Mouse (Mus musculus) hindbrain, embryonic 16.5 days (tissue): ENCODE measurements around the gene Col6a5. TPM values are rescaled to one million over a fixed set of nuclear protein-coding genes. Genes with fewer than 3 reads are reported as not detected.

Experiments used
- ATAC-seq: fragments of 200-750 bp; cut with Nextera tagmentation; 2 replicates; pipeline ENCODE4 v1.8.0; 2017; ENCODE audit warnings: moderate TSS enrichment, moderate library complexity
- H3K27ac ChIP-seq: fragments of 300-500 bp; sonication (generic); 2 replicates; pipeline ENCODE4 v1.5.1; 2014; ENCODE audit warnings: low read depth, mild to moderate bottlenecking, control low read depth, low read length, moderate library complexity
- H3K27me3 ChIP-seq: fragments of 300-500 bp; sonication (generic); replicated peaks from 2 replicates; pipeline ENCODE4 v1.6.1; 2014; ENCODE audit warnings: low read length; ENCODE audit not compliant: control insufficient read depth, insufficient read depth
- H3K36me3 ChIP-seq: fragments of 300-500 bp; sonication (generic); 2 replicates; pipeline ENCODE4 v1.6.1; 2014; ENCODE audit warnings: mild to moderate bottlenecking, low read length, moderate library complexity, mixed read lengths; ENCODE audit not compliant: control insufficient read depth, insufficient read depth
- H3K4me1 ChIP-seq: fragments of 300-500 bp; sonication (generic); 2 replicates; pipeline ENCODE4 v1.6.1; 2014; ENCODE audit warnings: low read depth, low read length; ENCODE audit not compliant: control insufficient read depth, insufficient read depth
- H3K4me2 ChIP-seq: fragments of 300-500 bp; sonication (generic); 2 replicates; pipeline ENCODE4 v1.6.1; 2014; ENCODE audit warnings: mild to moderate bottlenecking, low read length, control low read depth, moderate library complexity
- H3K4me3 ChIP-seq: fragments of 300-500 bp; sonication (generic); 2 replicates; pipeline ENCODE4 v1.5.1; 2014; ENCODE audit warnings: mild to moderate bottlenecking, low read length, control low read depth, moderate library complexity
- H3K9ac ChIP-seq: fragments of 300-500 bp; sonication (generic); 2 replicates; pipeline ENCODE4 v1.6.1; 2014; ENCODE audit warnings: low read depth, mild to moderate bottlenecking, control low read depth, low read length, moderate library complexity
- H3K9me3 ChIP-seq: fragments of 300-500 bp; sonication (generic); 2 replicates; pipeline ENCODE4 v1.6.1; 2014; ENCODE audit warnings: mild to moderate bottlenecking, low read length, moderate library complexity; ENCODE audit not compliant: control insufficient read depth
- WGBS: fragments of 180-500 bp; shearing (Covaris S2); extraction: QIAGEN DNeasy Blood & Tissue Kit; methylation state at CpG from one replicate; pipeline ENCODE4 v1.1.7; 2014; 5-methylcytosine and 5-hydroxymethylcytosine counted together
- polyA plus RNA-seq: library from polyadenylated mRNA; unstranded; fragments of >200 nt; fragmentation: Nextera tagmentation; extraction: Ambion mirVana; gene quantifications from 2 replicates; pipeline ENCODE4 v1.2.1, GENCODE M21; 2015

The Col6a5 gene
- polyA plus RNA-seq, 1 experiment from 2014 or later: 0.21 TPM

- Histone ChIP-seq H3K4me2 (no peak overlapping the region), H3K36me3 (no peaks in the 10 kb centered on the region), H3K27ac (no peak overlapping the region), H3K9me3 (no peaks in the 10 kb centered on the region), H3K27me3 (no peaks in the 10 kb centered on the region), H3K4me3 (no peak overlapping the region), H3K4me1 (no peaks in the 10 kb centered on the region), H3K9ac (no peak overlapping the region)
- ATAC-seq: no peak
- WGBS: 81% methylated on average over 4 of the region's 4 CpGs
Measured at GRCm38 (mm10) chr9:105880743-105881142, 79.7 kb downstream of the Col6a5 start.

GRCm38 (mm10) chr9:105878365-105879108 lies 81.9 kb downstream of the Col6a5 start:
- ATAC-seq: no peak
- Histone ChIP-seq H3K36me3 (no peaks in the 10 kb centered on the region), H3K27me3 (no peaks in the 10 kb centered on the region), H3K4me1 (no peaks in the 10 kb centered on the region), H3K9ac (no peak overlapping the region), H3K9me3 (no peaks in the 10 kb centered on the region), H3K4me3 (no peak overlapping the region), H3K27ac (no peak overlapping the region), H3K4me2 (no peak overlapping the region)
- WGBS: 77% methylated on average over 11 of the region's 11 CpGs

GRCm38 (mm10) chr9:105876124-105876523 lies 84.3 kb downstream of the Col6a5 start:
- H3K27me3 ChIP-seq: no peaks in the 10 kb centered on the region
- no peaks in the 10 kb centered on the region for H3K4me1 ChIP-seq
- no peak for ATAC-seq
- no peak overlapping the region for H3K4me3 ChIP-seq
- no peak overlapping the region for H3K27ac ChIP-seq
- no peaks in the 10 kb centered on the region for H3K36me3 ChIP-seq
- no peak overlapping the region for H3K9ac ChIP-seq
- WGBS: 95% methylated on average over 4 of the region's 4 CpGs
- H3K9me3 ChIP-seq: no peaks in the 10 kb centered on the region
- no peak overlapping the region for H3K4me2 ChIP-seq

- Histone ChIP-seq H3K4me1 (no peaks in the 10 kb centered on the region), H3K9me3 (no peaks in the 10 kb centered on the region), H3K27ac (no peak overlapping the region), H3K9ac (no peak overlapping the region), H3K4me3 (no peak overlapping the region), H3K4me2 (no peak overlapping the region), H3K36me3 (no peaks in the 10 kb centered on the region), H3K27me3 (no peaks in the 10 kb centered on the region)
- 68% methylated on average over 14 of the region's 14 CpGs for WGBS
- ATAC-seq: no peak
Measured at GRCm38 (mm10) chr9:105871643-105872042, 88.8 kb downstream of the Col6a5 start.

GRCm38 (mm10) chr9:105857773-105858172 lies 102.7 kb downstream of the Col6a5 start:
- Histone ChIP-seq H3K4me1 (no peaks in the 10 kb centered on the region; the same call in 1 of the 2 replicates), H3K4me2 (no peak overlapping the region), H3K27ac (no peak overlapping the region), H3K27me3 (no peaks in the 10 kb centered on the region), H3K4me3 (no peak overlapping the region), H3K9me3 (no peaks in the 10 kb centered on the region), H3K36me3 (no peaks in the 10 kb centered on the region), H3K9ac (no peak overlapping the region)
- 9% methylated on average over 6 of the region's 6 CpGs for WGBS
- peak; percentile 60 for ATAC-seq

GRCm38 (mm10) chr9:105852778-105853065 lies 107.7 kb downstream of the Col6a5 start:
- Histone ChIP-seq H3K27ac (no peak overlapping the region), H3K36me3 (no peaks in the 10 kb centered on the region), H3K9ac (no peak overlapping the region), H3K4me3 (no peak overlapping the region), H3K4me1 (no peaks in the 10 kb centered on the region; the same call in 1 of the 2 replicates), H3K9me3 (no peaks in the 10 kb centered on the region), H3K27me3 (no peaks in the 10 kb centered on the region), H3K4me2 (no peak overlapping the region)
- WGBS: 81% methylated on average over 1 of the region's 1 CpGs
- no peak for ATAC-seq

- Histone ChIP-seq H3K4me2 (no peak overlapping the region), H3K27ac (no peak overlapping the region), H3K27me3 (no peaks in the 10 kb centered on the region), H3K4me1 (no peaks in the 10 kb centered on the region; the same call in 1 of the 2 replicates), H3K9ac (no peak overlapping the region), H3K4me3 (no peak overlapping the region), H3K36me3 (no peaks in the 10 kb centered on the region), H3K9me3 (no peaks in the 10 kb centered on the region)
- ATAC-seq: no peak
- WGBS: 80% methylated on average over 14 of the region's 14 CpGs
Measured at GRCm38 (mm10) chr9:105852015-105852777, 108.2 kb downstream of the Col6a5 start.

- H3K4me3 ChIP-seq: no peak overlapping the region
- H3K27ac ChIP-seq: no peak overlapping the region
- no peaks in the 10 kb centered on the region for H3K36me3 ChIP-seq
- no peaks in the 10 kb centered on the region for H3K27me3 ChIP-seq
- H3K9me3 ChIP-seq: no peaks in the 10 kb centered on the region
- H3K4me2 ChIP-seq: no peak overlapping the region
- ATAC-seq: no peak
- H3K4me1 ChIP-seq: no peaks in the 10 kb centered on the region
- no peak overlapping the region for H3K9ac ChIP-seq
- WGBS: 88% methylated on average over 3 of the region's 3 CpGs
Measured at GRCm38 (mm10) chr9:105851011-105851410, 109.4 kb downstream of the Col6a5 start.

- WGBS: 76% methylated on average over 4 of the region's 4 CpGs
- no peak for ATAC-seq
- H3K27ac ChIP-seq: no peak overlapping the region
Measured at GRCm38 (mm10) chr9:105848396-105848795, 112.0 kb downstream of the Col6a5 start.

More at GRCm38 (mm10) chr9:105848396-105848795, 112.0 kb downstream of the Col6a5 start:
- Histone ChIP-seq H3K36me3 (no peaks in the 10 kb centered on the region), H3K27me3 (no peaks in the 10 kb centered on the region), H3K4me2 (no peak overlapping the region), H3K4me1 (no peaks in the 10 kb centered on the region), H3K9ac (no peak overlapping the region), H3K4me3 (no peak overlapping the region), H3K9me3 (no peaks in the 10 kb centered on the region)
